Mouse (Mus musculus) megakaryocyte, embryonic 14.5 days (primary cell): ENCODE measurements around the gene Pde3b.

Source experiments
- FLI1 ChIP-seq: IDR thresholded peaks from 2 replicates; pipeline ENCODE4 v1.6.1; 2012; ENCODE audit warnings: low read length, inconsistent platforms, mixed read lengths
- GATA1 ChIP-seq: IDR thresholded peaks from 3 replicates; pipeline ENCODE4 v1.6.1; 2012; ENCODE audit warnings: mixed read lengths, low read length, inconsistent platforms, borderline replicate concordance

- TF ChIP-seq GATA1: no peak
- TF ChIP-seq FLI1: no peak
Measured at GRCm38 (mm10) chr7:114429768-114430167, 14.7 kb downstream of the Pde3b start.
